Mouse (Mus musculus) hindbrain, postnatal 0 days (tissue): ENCODE results near the gene Zfp697. TPM values are rescaled to one million over a fixed set of nuclear protein-coding genes. Genes with fewer than 3 reads are reported as not detected.
"Not testable (repeated sequence)": the region's sequence is repeated elsewhere in the genome, so short reads cannot be mapped to it uniquely, and the experiment has no call there.

Experiments used
- ATAC-seq: fragments of 200-750 bp; cut with Nextera tagmentation; 2 replicates; pipeline ENCODE4 v1.8.0; 2017; ENCODE audit warnings: mild to moderate bottlenecking, moderate TSS enrichment, moderate library complexity
- DNase-seq: peaks from one replicate; pipeline ENCODE4 v3.0.0-alpha.2; 2015; ENCODE audit warnings: low spot score
- H3K27ac ChIP-seq: fragments of 300-500 bp; sonication (generic); 2 replicates; pipeline ENCODE4 v1.5.1; 2014; ENCODE audit warnings: mild to moderate bottlenecking
- H3K27me3 ChIP-seq: fragments of 300-500 bp; sonication (generic); 2 replicates; pipeline ENCODE4 v1.6.1; 2014; ENCODE audit warnings: low read length, mixed read lengths; ENCODE audit not compliant: insufficient read depth
- H3K36me3 ChIP-seq: fragments of 300-500 bp; sonication (generic); 2 replicates; pipeline ENCODE4 v1.6.1; 2014; ENCODE audit warnings: low read length, mixed read lengths; ENCODE audit not compliant: insufficient read depth
- H3K4me1 ChIP-seq: fragments of 300-500 bp; sonication (generic); 2 replicates; pipeline ENCODE4 v1.6.1; 2014; ENCODE audit warnings: antibody characterized with exemption, low read length, mixed read lengths; ENCODE audit not compliant: insufficient read depth
- H3K4me2 ChIP-seq: fragments of 300-500 bp; sonication (generic); 2 replicates; pipeline ENCODE4 v1.6.1; 2014; ENCODE audit warnings: low read depth, mild to moderate bottlenecking, low read length, moderate library complexity, mixed read lengths
- H3K4me3 ChIP-seq: fragments of 300-500 bp; sonication (generic); 2 replicates; pipeline ENCODE4 v1.5.1; 2014; ENCODE audit warnings: low read length
- H3K9ac ChIP-seq: fragments of 300-500 bp; sonication (generic); replicated peaks from 2 replicates; pipeline ENCODE4 v1.6.1; 2014; ENCODE audit warnings: mild to moderate bottlenecking, low read length, moderate library complexity, mixed read lengths
- H3K9me3 ChIP-seq: fragments of 300-500 bp; sonication (generic); 2 replicates; pipeline ENCODE4 v1.6.1; 2016; ENCODE audit warnings: low read length, mixed read lengths
- CTCF ChIP-seq: IDR thresholded peaks from 2 replicates; pipeline ENCODE4 v1.5.1; 2016; ENCODE audit warnings: antibody characterized with exemption, control low read depth, low read depth
- WGBS: fragments of 180-500 bp; shearing (Covaris S2); extraction: QIAGEN DNeasy Blood & Tissue Kit; methylation state at CpG from one replicate; pipeline ENCODE4 v1.1.7; 2014; 5-methylcytosine and 5-hydroxymethylcytosine counted together
- polyA plus RNA-seq: library from polyadenylated mRNA; unstranded; fragments of >200 nt; fragmentation: Nextera tagmentation; extraction: Ambion mirVana; gene quantifications from 2 replicates; pipeline ENCODE4 v1.2.1, GENCODE M21; 2015
- total RNA-seq: library from RNA; depleted of rRNA; stranded (reverse); fragments of >200 nt; gene quantifications from 2 replicates; pipeline ENCODE4 v1.2.3, GENCODE M21; 2014

The Zfp697 gene
- total and polyA plus RNA-seq, 2 experiments from 2014 or later, result 15.3 to 29.6 TPM

DNA sequence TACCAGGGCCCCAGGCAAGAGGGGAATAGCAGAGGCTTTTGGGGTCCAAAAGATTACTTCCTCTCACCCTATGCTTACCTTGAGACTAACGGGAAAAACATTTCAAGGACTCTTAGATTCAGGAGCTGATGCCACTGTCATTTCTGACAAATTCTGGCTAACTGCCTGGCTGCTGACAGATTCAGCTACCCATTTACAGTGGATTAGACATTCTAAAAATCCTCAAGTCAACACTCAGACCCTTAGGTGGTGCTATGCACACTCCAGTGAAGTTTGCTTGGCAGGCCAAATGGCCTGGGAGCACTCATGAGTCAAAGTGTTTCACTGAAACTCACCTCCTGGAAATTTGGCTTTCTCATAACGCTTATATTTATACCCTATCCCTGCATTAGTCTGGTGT is 344.0 kb downstream of the Zfp697 start:
- Histone ChIP-seq H3K9ac (no peak overlapping the region), H3K4me1 (no peaks in the 10 kb centered on the region), H3K27ac (no peak overlapping the region), H3K36me3 (no peaks in the 10 kb centered on the region), H3K27me3 (no peaks in the 10 kb centered on the region), H3K4me2 (no peak overlapping the region), H3K9me3 (no peaks in the 10 kb centered on the region), H3K4me3 (no peak overlapping the region)
- 65% methylated on average over 2 of the region's 2 CpGs for WGBS
- DNase-seq (peak; percentile 11), ATAC-seq (no peak)
- no peak for TF ChIP-seq CTCF

DNA sequence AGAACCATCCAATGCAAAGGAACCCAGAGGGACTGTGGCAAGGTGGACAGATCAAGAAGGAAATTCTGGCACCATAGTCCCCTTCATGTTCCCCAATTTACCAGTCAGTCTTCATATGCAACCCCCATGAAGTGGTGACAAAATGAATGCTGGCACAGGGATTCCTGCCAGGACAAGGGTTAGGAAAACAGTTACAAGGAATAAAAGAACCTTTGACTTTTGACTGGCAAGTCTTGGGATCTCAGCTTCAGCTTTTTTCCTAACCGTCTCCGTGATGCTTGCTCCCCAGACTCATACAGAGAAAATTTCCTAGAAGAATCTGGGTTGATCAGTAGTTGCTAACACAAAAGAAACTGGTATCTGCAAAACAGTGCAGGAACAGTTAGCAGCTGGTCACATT is 351.5 kb downstream of the Zfp697 start:
- no peak for TF ChIP-seq CTCF
- DNase-seq, result no peak
- 58% methylated on average over 2 of the region's 2 CpGs for WGBS
- Histone ChIP-seq H3K36me3 (no peaks in the 10 kb centered on the region), H3K4me2 (no peak overlapping the region), H3K4me3 (no peak overlapping the region), H3K4me1 (no peaks in the 10 kb centered on the region), H3K9ac (no peak overlapping the region), H3K9me3 (no peaks in the 10 kb centered on the region), H3K27ac (no peak overlapping the region), H3K27me3 (no peaks in the 10 kb centered on the region)
- ATAC-seq, result no peak

DNA sequence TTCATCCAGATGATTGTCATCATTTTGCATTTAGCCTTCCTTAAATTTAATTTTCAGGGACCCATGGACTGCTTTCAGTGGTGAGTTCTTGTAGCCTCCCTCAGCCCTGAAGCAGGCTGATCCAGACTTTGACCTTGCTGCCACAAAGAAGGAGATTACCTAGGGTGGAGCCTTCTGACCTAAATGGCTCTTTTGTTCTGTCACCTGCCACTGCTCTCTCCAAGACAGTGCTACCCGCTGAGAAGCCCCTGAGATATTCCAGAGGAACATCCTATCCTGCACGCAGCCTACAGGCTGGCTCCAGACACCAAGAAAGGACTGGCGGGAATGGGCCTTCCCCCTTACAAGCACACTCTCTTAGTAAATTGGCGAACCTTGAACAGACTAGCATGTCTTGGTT is 352.1 kb downstream of the Zfp697 start:
- no peak overlapping the region for H3K4me2 ChIP-seq
- no peak overlapping the region for H3K27ac ChIP-seq
- no peak overlapping the region for H3K9ac ChIP-seq
- DNase-seq, result no peak
- WGBS, result 50% methylated on average over 4 of the region's 4 CpGs
- H3K4me1 ChIP-seq, result no peaks in the 10 kb centered on the region
- no peak overlapping the region for H3K4me3 ChIP-seq
- H3K36me3 ChIP-seq, result no peaks in the 10 kb centered on the region
- TF ChIP-seq CTCF, result no peak
- no peaks in the 10 kb centered on the region for H3K27me3 ChIP-seq
- no peaks in the 10 kb centered on the region for H3K9me3 ChIP-seq
- ATAC-seq, result no peak

DNA sequence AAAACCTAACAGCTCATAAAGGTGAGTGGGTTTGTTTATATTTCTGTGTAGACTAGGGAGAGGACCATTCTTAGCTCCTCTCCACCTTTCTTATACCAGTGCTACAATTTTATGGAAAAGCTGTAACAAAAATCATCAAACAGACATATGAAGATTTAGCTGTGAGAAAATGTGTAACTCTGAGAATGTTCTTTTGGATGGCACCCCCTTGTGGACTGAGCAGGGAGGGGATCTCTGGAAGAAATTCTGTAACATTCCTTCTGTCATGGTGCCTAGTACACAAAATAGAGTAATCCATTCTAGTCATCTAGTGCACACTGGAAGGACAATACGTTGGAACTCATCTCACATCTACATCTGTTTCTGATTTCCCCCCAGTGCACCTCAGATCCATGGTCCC is 358.8 kb downstream of the Zfp697 start:
- 49% methylated on average over 1 of the region's 1 CpGs for WGBS
- not testable (repeated sequence) for ATAC-seq, H3K9ac ChIP-seq

DNA sequence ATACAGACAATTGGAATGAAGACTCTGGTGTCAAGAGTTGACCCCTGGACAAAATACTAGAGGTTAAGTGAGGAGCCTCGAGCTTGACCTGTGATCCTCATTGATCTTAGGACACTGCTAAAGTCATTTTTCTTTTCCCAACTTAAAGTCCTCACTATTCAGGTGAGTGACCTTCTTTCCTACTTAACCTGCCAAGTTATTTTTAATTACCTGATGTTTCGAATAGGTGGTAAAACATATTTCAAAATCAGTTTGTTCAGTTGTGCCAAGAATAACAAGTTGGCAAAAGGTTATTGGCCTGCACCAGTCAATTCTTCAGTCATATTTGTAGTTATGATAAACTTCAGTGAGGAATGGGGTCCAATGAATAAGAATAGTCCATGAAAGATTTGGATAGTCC is 369.9 kb downstream of the Zfp697 start:
- DNase-seq (no peak), ATAC-seq (no peak)
- Histone ChIP-seq H3K27me3 (no peaks in the 10 kb centered on the region), H3K4me3 (no peak overlapping the region), H3K4me1 (no peaks in the 10 kb centered on the region), H3K4me2 (no peak overlapping the region), H3K9ac (no peak overlapping the region), H3K9me3 (no peaks in the 10 kb centered on the region), H3K36me3 (no peaks in the 10 kb centered on the region), H3K27ac (no peak overlapping the region)
- WGBS, result 66% methylated on average over 2 of the region's 2 CpGs
- TF ChIP-seq CTCF, result no peak

More for the DNA sequence above, 358.8 kb downstream of the Zfp697 start:
- H3K4me1 ChIP-seq, H3K9me3 ChIP-seq, H3K27me3 ChIP-seq, H3K4me2 ChIP-seq, H3K27ac ChIP-seq, H3K4me3 ChIP-seq, DNase-seq, H3K36me3 ChIP-seq: not testable (repeated sequence)

DNA sequence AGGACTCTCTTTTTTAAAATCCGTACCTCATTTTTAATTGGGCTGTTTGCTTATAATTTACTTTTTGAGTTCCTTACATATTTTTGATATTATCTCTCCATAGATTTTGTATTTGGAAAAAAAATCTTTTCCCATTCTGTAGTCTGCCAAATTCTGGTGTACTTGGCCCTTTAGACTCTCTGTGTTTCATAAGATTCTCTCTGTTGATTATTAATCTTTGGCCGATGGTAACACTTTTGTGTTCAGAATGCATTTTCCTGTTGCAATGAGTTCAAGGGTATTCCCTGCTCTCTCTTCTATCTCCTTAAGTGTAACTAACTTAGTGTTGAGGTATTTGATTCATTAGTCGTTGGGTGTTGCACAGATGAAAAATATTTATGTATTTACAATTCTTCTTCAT is 374.6 kb downstream of the Zfp697 start:
- TF ChIP-seq CTCF, result no peak
- DNase-seq (no peak), ATAC-seq (no peak)
- H3K27ac ChIP-seq, result no peak overlapping the region
- H3K27me3 ChIP-seq, result no peaks in the 10 kb centered on the region
- H3K4me1 ChIP-seq, result no peaks in the 10 kb centered on the region
- no peak overlapping the region for H3K4me3 ChIP-seq
- no peak overlapping the region for H3K9ac ChIP-seq
- H3K36me3 ChIP-seq, result no peaks in the 10 kb centered on the region
- H3K9me3 ChIP-seq, result no peaks in the 10 kb centered on the region
- H3K4me2 ChIP-seq, result no peak overlapping the region
- WGBS, result 89% methylated on average over 3 of the region's 3 CpGs

DNA sequence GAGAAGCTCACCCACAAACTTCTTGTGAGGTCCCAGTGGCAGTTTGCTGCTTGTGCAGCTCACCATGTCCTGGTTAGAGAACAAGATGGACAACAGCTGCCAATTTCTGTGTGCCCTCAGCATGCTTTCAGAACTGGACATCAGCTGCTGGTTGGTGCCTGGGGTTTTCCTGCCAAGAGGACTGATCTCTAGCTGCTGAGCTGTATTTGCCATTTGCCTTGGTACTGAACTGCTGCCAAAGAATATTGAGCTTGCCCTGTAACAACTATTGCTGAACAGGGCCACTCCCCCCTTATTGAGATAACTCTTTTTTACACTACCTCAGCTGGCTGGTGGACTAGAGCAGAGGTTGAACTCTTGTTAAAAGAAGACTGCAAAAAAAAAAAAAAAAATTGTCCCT is 381.9 kb downstream of the Zfp697 start:
- H3K9me3 ChIP-seq, result no peaks in the 10 kb centered on the region
- no peak overlapping the region for H3K9ac ChIP-seq
- H3K36me3 ChIP-seq, result no peaks in the 10 kb centered on the region
- H3K4me2 ChIP-seq, result no peak overlapping the region
- H3K27ac ChIP-seq, result no peak overlapping the region
- no peak for TF ChIP-seq CTCF
- ATAC-seq (no peak), DNase-seq (peak; percentile 2)
- no peaks in the 10 kb centered on the region for H3K4me1 ChIP-seq
- H3K27me3 ChIP-seq, result no peaks in the 10 kb centered on the region
- H3K4me3 ChIP-seq, result no peak overlapping the region
